Mouse (Mus musculus) midbrain, embryonic 13.5 days (tissue): ENCODE measurements around the gene Tst. TPM values are rescaled to one million over a fixed set of nuclear protein-coding genes. Genes with fewer than 3 reads are reported as not detected.

Experiments used
- ATAC-seq: fragments of 200-750 bp; cut with Nextera tagmentation; 2 replicates; pipeline ENCODE4 v1.8.0; 2017; ENCODE audit warnings: mild to moderate bottlenecking, moderate TSS enrichment, moderate library complexity
- H3K27ac ChIP-seq: fragments of 300-500 bp; sonication (generic); 2 replicates; pipeline ENCODE4 v1.5.1; 2015; ENCODE audit warnings: inconsistent platforms, mild to moderate bottlenecking, moderate library complexity
- H3K27me3 ChIP-seq: fragments of 300-500 bp; sonication (generic); 2 replicates; pipeline ENCODE4 v1.6.1; 2015; ENCODE audit warnings: mild to moderate bottlenecking, inconsistent platforms
- H3K36me3 ChIP-seq: fragments of 300-500 bp; sonication (generic); 2 replicates; pipeline ENCODE4 v1.6.1; 2015; ENCODE audit warnings: mild to moderate bottlenecking, inconsistent platforms
- H3K4me1 ChIP-seq: fragments of 300-500 bp; sonication (generic); replicated peaks from 2 replicates; pipeline ENCODE4 v1.6.1; 2015; ENCODE audit warnings: inconsistent platforms
- H3K4me2 ChIP-seq: fragments of 300-500 bp; sonication (generic); replicated peaks from 2 replicates; pipeline ENCODE4 v1.6.1; 2015; ENCODE audit warnings: moderate library complexity, mild to moderate bottlenecking, inconsistent platforms
- H3K4me3 ChIP-seq: fragments of 300-500 bp; sonication (generic); replicated peaks from 2 replicates; pipeline ENCODE4 v1.5.1; 2015; ENCODE audit warnings: mild to moderate bottlenecking, inconsistent platforms
- H3K9ac ChIP-seq: fragments of 300-500 bp; sonication (generic); replicated peaks from 2 replicates; pipeline ENCODE4 v1.6.1; 2015; ENCODE audit warnings: mild to moderate bottlenecking, inconsistent platforms
- H3K9me3 ChIP-seq: fragments of 300-500 bp; sonication (generic); 2 replicates; pipeline ENCODE4 v1.6.1; 2016; ENCODE audit warnings: mild to moderate bottlenecking, inconsistent platforms
- WGBS: fragments of 180-500 bp; shearing (Covaris S2); methylation state at CpG from one replicate; pipeline ENCODE4 v1.1.7; 2015; 5-methylcytosine and 5-hydroxymethylcytosine counted together
- polyA plus RNA-seq: library from polyadenylated mRNA; unstranded; fragments of >200 nt; fragmentation: Nextera tagmentation; extraction: Ambion mirVana; gene quantifications from 2 replicates; pipeline ENCODE4 v1.2.1, GENCODE M21; 2015

Gene Tst
- polyA plus RNA-seq, 1 experiment from 2014 or later = 8.8 TPM

DNA sequence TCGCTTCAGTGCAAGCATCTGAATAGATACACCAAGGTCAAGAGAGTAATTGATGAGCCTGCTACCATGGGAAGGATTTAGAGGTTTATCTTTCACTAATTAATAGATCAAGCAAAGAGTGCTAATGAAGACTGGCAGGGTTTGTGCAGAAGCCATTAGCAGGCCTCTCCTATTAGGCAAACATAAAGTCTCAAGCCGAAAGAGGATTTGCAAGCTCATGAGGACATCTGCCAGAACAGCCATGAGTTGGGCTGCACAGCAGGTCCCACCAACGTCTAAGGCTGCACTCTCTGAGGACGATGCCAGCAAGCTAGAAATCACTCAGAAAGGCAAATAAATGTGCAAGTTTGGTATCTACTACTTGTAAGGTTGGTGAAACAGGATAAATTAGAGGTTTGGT lies 25.0 kb downstream of the Tst start:
- Histone ChIP-seq H3K27me3 (no peaks in the 10 kb centered on the region), H3K9ac (no peak overlapping the region), H3K4me2 (no peak overlapping the region), H3K36me3 (no peaks in the 10 kb centered on the region), H3K27ac (no peak overlapping the region), H3K9me3 (no peaks in the 10 kb centered on the region), H3K4me1 (peaks cover 3% of the 10 kb centered on the region; the same call in 1 of the 2 replicates), H3K4me3 (no peak overlapping the region)
- 51% methylated on average over 4 of the region's 4 CpGs for WGBS
- no peak for ATAC-seq

DNA sequence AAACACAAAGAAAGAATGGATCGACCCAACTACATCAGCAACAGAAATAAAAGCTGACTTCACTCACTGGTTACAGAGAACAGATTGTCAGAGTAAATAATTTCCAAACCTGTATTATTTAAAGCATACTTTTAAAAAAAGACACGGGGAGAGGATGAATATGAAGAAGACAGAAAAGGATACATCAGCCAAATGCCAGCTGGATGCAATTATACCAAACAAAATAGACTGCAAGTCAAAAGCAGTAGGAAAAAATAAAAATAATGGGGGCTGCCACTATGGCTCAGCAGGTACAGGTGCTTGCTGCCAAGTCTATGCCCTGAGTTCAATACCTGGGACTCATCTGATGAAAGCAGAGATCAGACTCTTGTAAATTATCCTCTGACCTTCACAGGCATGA lies 25.5 kb downstream of the Tst start:
- Histone ChIP-seq H3K27ac (no peak overlapping the region), H3K9ac (no peak overlapping the region), H3K9me3 (no peaks in the 10 kb centered on the region), H3K4me2 (no peak overlapping the region), H3K4me3 (no peak overlapping the region), H3K27me3 (no peaks in the 10 kb centered on the region), H3K36me3 (no peaks in the 10 kb centered on the region), H3K4me1 (peaks cover 3% of the 10 kb centered on the region; the same call in 1 of the 2 replicates)
- 90% methylated on average over 2 of the region's 2 CpGs for WGBS
- no peak for ATAC-seq

DNA sequence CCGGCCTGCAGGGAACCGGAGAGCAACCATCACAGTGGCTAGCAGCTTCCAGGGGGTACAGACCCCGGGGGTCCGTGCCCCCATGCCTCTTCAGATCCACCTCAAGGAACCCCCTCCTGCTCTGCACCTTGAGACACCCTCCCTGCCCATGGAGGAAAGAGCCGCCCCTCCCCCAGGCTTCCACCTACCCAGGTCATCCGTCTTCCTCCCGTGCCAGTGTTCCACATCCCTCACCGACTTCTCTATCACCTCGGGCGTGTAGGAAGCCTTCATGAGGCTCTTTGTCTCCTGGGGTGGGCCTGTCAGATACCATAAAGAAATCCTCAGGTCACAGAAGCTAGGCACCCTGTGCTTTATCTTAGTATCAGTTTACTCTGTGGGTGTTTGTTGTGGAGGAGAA lies 27.2 kb downstream of the Tst start:
- no peaks in the 10 kb centered on the region for H3K27me3 ChIP-seq
- 0 out of 2 replicates have a peak, but pooled peaks cover 3% of the 10 kb centered on the region for H3K4me1 ChIP-seq
- ATAC-seq = no peak
- H3K27ac ChIP-seq = no peak overlapping the region
- H3K36me3 ChIP-seq = no peaks in the 10 kb centered on the region
- no peak overlapping the region for H3K4me2 ChIP-seq
- no peaks in the 10 kb centered on the region for H3K9me3 ChIP-seq
- WGBS = 87% methylated on average over 10 of the region's 10 CpGs
- H3K9ac ChIP-seq = no peak overlapping the region
- H3K4me3 ChIP-seq = no peak overlapping the region

DNA sequence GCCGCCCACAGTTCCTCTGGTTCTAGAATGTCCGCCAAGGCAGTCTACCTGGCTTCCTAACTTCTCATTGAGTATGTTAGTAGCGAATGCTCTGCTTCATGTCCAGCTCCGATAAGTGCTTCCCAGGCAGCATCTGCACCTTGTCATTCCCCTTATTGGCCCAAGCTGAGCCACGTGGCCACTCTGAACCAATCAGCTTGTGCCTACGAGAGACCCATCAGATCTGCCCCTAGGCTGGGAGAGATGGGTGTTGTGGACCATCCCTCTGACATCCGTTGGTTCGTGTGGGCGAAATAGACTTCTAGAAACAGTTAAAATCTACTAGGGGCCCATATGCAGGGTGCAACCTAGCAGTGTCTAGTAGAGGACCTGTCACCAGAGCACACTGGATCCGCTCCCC lies 27.8 kb downstream of the Tst start:
- Histone ChIP-seq H3K36me3 (no peaks in the 10 kb centered on the region), H3K27me3 (no peaks in the 10 kb centered on the region), H3K27ac (no peak overlapping the region), H3K4me3 (no peak overlapping the region), H3K4me2 (no peak overlapping the region), H3K9ac (no peak overlapping the region), H3K9me3 (no peaks in the 10 kb centered on the region), H3K4me1 (0 out of 2 replicates have a peak, but pooled peaks cover 3% of the 10 kb centered on the region)
- WGBS = 89% methylated on average over 10 of the region's 10 CpGs
- ATAC-seq = no peak

GRCm38 (mm10) chr15:78374204-78374603 lies 31.5 kb downstream of the Tst start:
- H3K27me3 ChIP-seq = peaks cover 7% of the 10 kb centered on the region
- no peaks in the 10 kb centered on the region for H3K9me3 ChIP-seq
- no peak overlapping the region for H3K27ac ChIP-seq
- H3K4me3 ChIP-seq = no peak overlapping the region
- ATAC-seq = no peak
- 70% methylated on average over 3 of the region's 3 CpGs for WGBS
- no peaks in the 10 kb centered on the region for H3K36me3 ChIP-seq
- no peak overlapping the region for H3K9ac ChIP-seq
- H3K4me1 ChIP-seq = no peaks in the 10 kb centered on the region
- no peak overlapping the region for H3K4me2 ChIP-seq

GRCm38 (mm10) chr15:78372796-78373195 lies 32.9 kb downstream of the Tst start:
- peaks cover 18% of the 10 kb centered on the region for H3K27me3 ChIP-seq
- 84% methylated on average over 3 of the region's 3 CpGs for WGBS
- no peak overlapping the region for H3K4me2 ChIP-seq
- H3K27ac ChIP-seq = no peak overlapping the region
- H3K4me1 ChIP-seq = no peaks in the 10 kb centered on the region
- H3K9me3 ChIP-seq = no peaks in the 10 kb centered on the region
- no peak for ATAC-seq
- H3K36me3 ChIP-seq = no peaks in the 10 kb centered on the region
- no peak overlapping the region for H3K9ac ChIP-seq
- H3K4me3 ChIP-seq = no peak overlapping the region

GRCm38 (mm10) chr15:78369641-78370040 lies 36.1 kb downstream of the Tst start:
- H3K27ac ChIP-seq = no peak overlapping the region
- H3K9ac ChIP-seq = no peak overlapping the region
- no peaks in the 10 kb centered on the region for H3K36me3 ChIP-seq
- H3K4me1 ChIP-seq = no peaks in the 10 kb centered on the region
- WGBS = 53% methylated on average over 1 of the region's 1 CpGs
- H3K4me2 ChIP-seq = no peak overlapping the region
- no peak overlapping the region for H3K4me3 ChIP-seq
- no peak for ATAC-seq
- H3K9me3 ChIP-seq = no peaks in the 10 kb centered on the region
- peaks cover 21% of the 10 kb centered on the region for H3K27me3 ChIP-seq

DNA sequence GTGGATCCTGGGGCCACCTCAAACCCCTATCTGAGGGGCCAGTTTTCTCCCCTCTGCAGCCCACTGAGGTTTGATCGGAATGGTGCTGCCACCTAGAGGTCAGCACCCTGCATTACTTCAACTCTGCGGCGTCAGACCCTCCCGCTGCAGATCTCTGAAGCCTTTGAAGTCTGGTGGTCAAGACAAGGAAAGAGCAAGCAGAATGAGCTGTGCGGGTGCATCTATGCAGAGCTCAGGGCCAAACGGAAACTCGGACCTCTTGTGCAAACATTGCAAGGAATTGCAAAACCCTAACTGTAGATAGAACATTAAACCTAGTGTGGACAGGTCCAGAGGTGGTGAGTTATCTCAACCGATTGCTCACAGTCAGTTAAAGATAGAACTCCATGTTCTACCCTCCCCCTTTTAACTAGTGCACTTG lies 36.8 kb downstream of the Tst start:
- Histone ChIP-seq H3K4me3 (no peak overlapping the region), H3K4me1 (no peaks in the 10 kb centered on the region), H3K27me3 (peaks cover 21% of the 10 kb centered on the region), H3K27ac (no peak overlapping the region), H3K9ac (no peak overlapping the region), H3K9me3 (no peaks in the 10 kb centered on the region), H3K36me3 (no peaks in the 10 kb centered on the region), H3K4me2 (no peak overlapping the region)
- WGBS = 13% methylated on average over 8 of the region's 8 CpGs
- no peak for ATAC-seq

- Histone ChIP-seq H3K27me3 (peaks cover 24% of the 10 kb centered on the region), H3K9me3 (peaks cover under 1% of the 10 kb centered on the region; the same call in 1 of the 2 replicates), H3K9ac (no peak overlapping the region), H3K4me3 (no peak overlapping the region), H3K4me1 (no peaks in the 10 kb centered on the region), H3K27ac (no peak overlapping the region), H3K4me2 (no peak overlapping the region), H3K36me3 (no peaks in the 10 kb centered on the region)
- ATAC-seq = no peak
- WGBS = 73% methylated on average over 3 of the region's 3 CpGs
These were observed 37.9 kb downstream of the Tst start for GRCm38 (mm10) chr15:78367811-78368210.

GRCm38 (mm10) chr15:78366875-78367274 lies 38.8 kb downstream of the Tst start:
- Histone ChIP-seq H3K27ac (no peak overlapping the region), H3K4me2 (no peak overlapping the region), H3K27me3 (peaks cover 24% of the 10 kb centered on the region), H3K4me3 (no peak overlapping the region), H3K9me3 (peaks cover 6% of the 10 kb centered on the region; the same call in 1 of the 2 replicates), H3K36me3 (no peaks in the 10 kb centered on the region), H3K9ac (no peak overlapping the region), H3K4me1 (no peaks in the 10 kb centered on the region)
- ATAC-seq = no peak
- WGBS = 79% methylated on average over 8 of the region's 8 CpGs

DNA sequence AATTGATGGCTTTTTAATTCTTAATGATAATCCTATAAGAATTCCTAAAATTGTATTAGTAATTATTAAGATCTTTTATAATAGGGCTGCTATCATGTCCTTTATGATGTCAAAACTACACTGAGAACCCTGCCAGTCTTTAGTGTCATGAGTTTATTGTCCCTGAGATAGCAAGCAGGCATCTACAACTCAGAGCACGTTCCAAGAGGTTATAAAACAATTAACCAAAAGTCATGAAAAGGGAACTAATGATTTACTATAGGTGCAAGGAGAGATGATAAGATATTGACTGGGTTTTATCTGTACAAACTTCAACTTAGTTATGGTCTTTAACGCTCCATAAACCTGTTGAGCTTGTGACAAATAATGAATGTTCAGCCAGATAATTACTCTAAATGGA lies 39.8 kb downstream of the Tst start:
- Histone ChIP-seq H3K4me1 (no peaks in the 10 kb centered on the region), H3K4me3 (no peak overlapping the region), H3K9ac (no peak overlapping the region), H3K4me2 (no peak overlapping the region), H3K27me3 (peaks cover 24% of the 10 kb centered on the region), H3K27ac (no peak overlapping the region), H3K9me3 (peaks cover 6% of the 10 kb centered on the region; the same call in 1 of the 2 replicates), H3K36me3 (no peaks in the 10 kb centered on the region)
- 88% methylated on average over 2 of the region's 2 CpGs for WGBS
- ATAC-seq = no peak

- Histone ChIP-seq H3K27ac (no peak overlapping the region), H3K27me3 (no peaks in the 10 kb centered on the region), H3K9me3 (no peaks in the 10 kb centered on the region), H3K4me2 (no peak overlapping the region), H3K4me1 (no peaks in the 10 kb centered on the region), H3K36me3 (no peaks in the 10 kb centered on the region), H3K9ac (no peak overlapping the region), H3K4me3 (no peak overlapping the region)
- 85% methylated on average over 5 of the region's 5 CpGs for WGBS
- ATAC-seq = no peak
These were observed 50.2 kb downstream of the Tst start for GRCm38 (mm10) chr15:78355548-78355947.

GRCm38 (mm10) chr15:78354958-78355357 lies 50.7 kb downstream of the Tst start:
- Histone ChIP-seq H3K27me3 (no peaks in the 10 kb centered on the region), H3K9me3 (no peaks in the 10 kb centered on the region), H3K36me3 (no peaks in the 10 kb centered on the region), H3K27ac (no peak overlapping the region), H3K4me1 (no peaks in the 10 kb centered on the region), H3K9ac (no peak overlapping the region), H3K4me2 (no peak overlapping the region), H3K4me3 (no peak overlapping the region)
- WGBS = 3% methylated on average over 1 of the region's 1 CpGs
- ATAC-seq = no peak
